Mouse (Mus musculus): ENCODE measurements around the gene Gm13277. TPM values are rescaled to one million over a fixed set of nuclear protein-coding genes. Genes with fewer than 3 reads are reported as not detected.
"Not testable (repeated sequence)": the region's sequence is repeated elsewhere in the genome, so short reads cannot be mapped to it uniquely, and the experiment has no call there.

Gene Gm13277
- polyA plus RNA-seq, 1 experiment: not detected

GRCm38 (mm10) chr4:88805231-88805630 lies 16.8 kb downstream of the Gm13277 start, which contains the start of gene Gm13288:
Gene Gm13288 (plus strand): TSS chr4:88805531.
- not testable (repeated sequence) for H3K4me3 ChIP-seq (replicated peaks); H3K9me3 ChIP-seq (ENCODE audit: control insufficient read depth, low read length); H3K27me3 ChIP-seq (ENCODE audit: control insufficient read depth); H3K36me3 ChIP-seq (ENCODE audit: control insufficient read depth); H3K4me1 ChIP-seq (ENCODE audit: control insufficient read depth)

GRCm38 (mm10) chr4:88805761-88806160 lies 17.3 kb downstream of the Gm13277 start:
- not testable (repeated sequence) for H3K9me3 ChIP-seq (ENCODE audit: control insufficient read depth, low read length); H3K36me3 ChIP-seq (ENCODE audit: control insufficient read depth); H3K27me3 ChIP-seq (ENCODE audit: control insufficient read depth); H3K4me1 ChIP-seq (ENCODE audit: control insufficient read depth); H3K4me3 ChIP-seq (replicated peaks)

- H3K4me1 ChIP-seq (ENCODE audit: control insufficient read depth): no peaks in the 10 kb centered on the region
- H3K4me3 ChIP-seq (replicated peaks): no peak within 1 kb of the TSS
- no peaks in the 10 kb centered on the region for H3K27me3 ChIP-seq (ENCODE audit: control insufficient read depth)
- H3K9me3 ChIP-seq (ENCODE audit: control insufficient read depth, low read length): no peaks in the 10 kb centered on the region
- TF ChIP-seq TAL1 (IDR thresholded peaks at IDR 0.05; ENCODE audit: low read length) (no peak), GATA1 (IDR thresholded peaks at IDR 0.05; ENCODE audit: low read length) (no peak)
- no peaks in the 10 kb centered on the region for H3K36me3 ChIP-seq (ENCODE audit: control insufficient read depth)
These were observed 27.5 kb downstream of the Gm13277 start, which contains the start of gene Ifna7 for GRCm38 (mm10) chr4:88815928-88816327. Gene Ifna7 (plus strand): TSS chr4:88816228.

- H3K36me3 ChIP-seq (ENCODE audit: control insufficient read depth): no peaks in the 10 kb centered on the region
- no peaks in the 10 kb centered on the region for H3K9me3 ChIP-seq (ENCODE audit: control insufficient read depth, low read length)
- no peaks in the 10 kb centered on the region for H3K4me1 ChIP-seq (ENCODE audit: control insufficient read depth)
- TF ChIP-seq GATA1 (IDR thresholded peaks at IDR 0.05; ENCODE audit: low read length): no peak
- no peak for TF ChIP-seq TAL1 (IDR thresholded peaks at IDR 0.05; ENCODE audit: low read length)
- H3K27me3 ChIP-seq (ENCODE audit: control insufficient read depth): no peaks in the 10 kb centered on the region
- H3K4me3 ChIP-seq (replicated peaks): no peak within 1 kb of the TSS
These were observed 31.2 kb downstream of the Gm13277 start, which contains the start of gene Ifna11 for GRCm38 (mm10) chr4:88819659-88820058. Gene Ifna11 (plus strand): TSS chr4:88819959.

GRCm38 (mm10) chr4:88822995-88823394 lies 34.6 kb downstream of the Gm13277 start:
- Histone ChIP-seq H3K4me3 (replicated peaks) (no peak overlapping the region), H3K9me3 (ENCODE audit: control insufficient read depth, low read length) (no peaks in the 10 kb centered on the region), H3K36me3 (ENCODE audit: control insufficient read depth) (no peaks in the 10 kb centered on the region), H3K4me1 (ENCODE audit: control insufficient read depth) (no peaks in the 10 kb centered on the region), H3K27me3 (ENCODE audit: control insufficient read depth) (no peaks in the 10 kb centered on the region)
- TF ChIP-seq GATA1 (IDR thresholded peaks at IDR 0.05; ENCODE audit: low read length) (no peak), TAL1 (IDR thresholded peaks at IDR 0.05; ENCODE audit: low read length) (no peak)

- not testable (repeated sequence) for H3K4me1 ChIP-seq (ENCODE audit: control insufficient read depth)
These were observed 38.7 kb downstream of the Gm13277 start, which contains the start of gene Ifna6 for GRCm38 (mm10) chr4:88827116-88827515. Gene Ifna6 (plus strand): TSS chr4:88827416.

GRCm38 (mm10) chr4:88830523-88830922 lies 42.1 kb downstream of the Gm13277 start:
- TF ChIP-seq TAL1 (IDR thresholded peaks at IDR 0.05; ENCODE audit: low read length) (no peak), GATA1 (IDR thresholded peaks at IDR 0.05; ENCODE audit: low read length) (no peak)
- Histone ChIP-seq H3K4me3 (replicated peaks) (no peak overlapping the region), H3K4me1 (ENCODE audit: control insufficient read depth) (no peaks in the 10 kb centered on the region), H3K27me3 (ENCODE audit: control insufficient read depth) (no peaks in the 10 kb centered on the region), H3K36me3 (ENCODE audit: control insufficient read depth) (no peaks in the 10 kb centered on the region), H3K9me3 (ENCODE audit: control insufficient read depth, low read length) (no peaks in the 10 kb centered on the region)

More at GRCm38 (mm10) chr4:88827116-88827515, 38.7 kb downstream of the Gm13277 start, which contains the start of gene Ifna6:
- H3K9me3 ChIP-seq (ENCODE audit: control insufficient read depth, low read length); H3K36me3 ChIP-seq (ENCODE audit: control insufficient read depth); H3K27me3 ChIP-seq (ENCODE audit: control insufficient read depth); H3K4me3 ChIP-seq (replicated peaks): not testable (repeated sequence)

GRCm38 (mm10) chr4:88835225-88835624 lies 46.8 kb downstream of the Gm13277 start, which contains the start of gene Ifna5:
Gene Ifna5 (plus strand): TSS chr4:88835525.
- not testable (repeated sequence) for H3K4me3 ChIP-seq (replicated peaks)

More at GRCm38 (mm10) chr4:88835225-88835624, 46.8 kb downstream of the Gm13277 start, which contains the start of gene Ifna5:
- H3K36me3 ChIP-seq (ENCODE audit: control insufficient read depth); H3K4me1 ChIP-seq (ENCODE audit: control insufficient read depth); H3K27me3 ChIP-seq (ENCODE audit: control insufficient read depth); H3K9me3 ChIP-seq (ENCODE audit: control insufficient read depth, low read length): not testable (repeated sequence)

Other genes with a start within 250 kb of the Gm13277 start
- not detected in 2 replicates for gene Ifna15, start 230.4 kb upstream of the Gm13277 start, polyA plus RNA-seq (2012)
- not detected in 2 replicates for gene Ifna14, start 216.8 kb upstream of the Gm13277 start, polyA plus RNA-seq (2012)
- not detected in 2 replicates for gene Ifna9, start 196.2 kb upstream of the Gm13277 start, polyA plus RNA-seq (2012)
- gene Ifna12, start 185.3 kb upstream of the Gm13277 start, polyA plus RNA-seq (2012): not detected in 2 replicates
- 0.03 TPM in 1 of 2 replicates, not detected in the other for gene C87499, start 154.2 kb upstream of the Gm13277 start, polyA plus RNA-seq (2012)
- not detected in 2 replicates for gene Ifna13, start 144.2 kb upstream of the Gm13277 start, polyA plus RNA-seq (2012)
- not detected in 2 replicates for gene Ifna16, start 111.7 kb upstream of the Gm13277 start, polyA plus RNA-seq (2012)
- gene Ifna2, start 104.7 kb upstream of the Gm13277 start, polyA plus RNA-seq (2012): not detected in 2 replicates
- gene Ifnab, start 97.3 kb upstream of the Gm13277 start, polyA plus RNA-seq (2012): not detected in 2 replicates
- gene Gm26566, start 66.8 kb upstream of the Gm13277 start, polyA plus RNA-seq (2012): 0.03 and 0.05 TPM in 2 replicates
- 0.08 and 0.10 TPM in 2 replicates for gene Klhl9, start 66.2 kb upstream of the Gm13277 start, polyA plus RNA-seq (2012)
- not detected in 2 replicates for gene Gm13271, start 33.8 kb upstream of the Gm13277 start, polyA plus RNA-seq (2012)
- not detected in 2 replicates for gene Gm13283, start 28.5 kb upstream of the Gm13277 start, polyA plus RNA-seq (2012)
- not detected in 2 replicates for gene Gm13290, start 14.8 kb upstream of the Gm13277 start, polyA plus RNA-seq (2012)
- gene Gm13289, start 11.7 kb upstream of the Gm13277 start, polyA plus RNA-seq (2012): not detected in 2 replicates
- not detected in 2 replicates for gene Gm13272, start 8.8 kb upstream of the Gm13277 start, polyA plus RNA-seq (2012)
- gene Ifnz, start 6.5 kb upstream of the Gm13277 start, polyA plus RNA-seq (2012): not detected in 2 replicates
- gene Gm13276, start 2.9 kb upstream of the Gm13277 start, polyA plus RNA-seq (2012): not detected in 2 replicates
- not detected in 2 replicates for gene Gm13278, start 2.9 kb downstream of the Gm13277 start, polyA plus RNA-seq (2012)
- gene Gm13275, start 5.9 kb downstream of the Gm13277 start, polyA plus RNA-seq (2012): not detected in 2 replicates
- not detected in 2 replicates for gene Gm13279, start 8.8 kb downstream of the Gm13277 start, polyA plus RNA-seq (2012)
- gene Gm13285, start 11.0 kb downstream of the Gm13277 start, polyA plus RNA-seq (2012): not detected in 2 replicates
- gene Gm13287, start 14.6 kb downstream of the Gm13277 start, polyA plus RNA-seq (2012): not detected in 2 replicates
- not detected in 2 replicates for gene Gm13288, start 16.9 kb downstream of the Gm13277 start, polyA plus RNA-seq (2012)
- gene Ifna7, start 27.6 kb downstream of the Gm13277 start, polyA plus RNA-seq (2012): not detected in 2 replicates
- gene Ifna11, start 31.3 kb downstream of the Gm13277 start, polyA plus RNA-seq (2012): not detected in 2 replicates
- gene Ifna6, start 38.8 kb downstream of the Gm13277 start, polyA plus RNA-seq (2012): not detected in 2 replicates
- not detected in 2 replicates for gene Ifna5, start 46.9 kb downstream of the Gm13277 start, polyA plus RNA-seq (2012)
- not detected in 2 replicates for gene Ifna4, start 53.2 kb downstream of the Gm13277 start, polyA plus RNA-seq (2012)
- not detected in 2 replicates for gene Ifna1, start 61.5 kb downstream of the Gm13277 start, polyA plus RNA-seq (2012)
- not detected in 2 replicates for gene Ifne, start 91.6 kb downstream of the Gm13277 start, polyA plus RNA-seq (2012)